Mouse (Mus musculus) G1E-ER4 (cell line): ENCODE measurements around the gene Fgfr2. TPM values are rescaled to one million over a fixed set of nuclear protein-coding genes. Genes with fewer than 3 reads are reported as not detected.

Experiments used
- GATA1 ChIP-seq: IDR thresholded peaks from one replicate; pipeline ENCODE4 v1.8.0; 2012; ENCODE audit warnings: low read length, inconsistent platforms
- polyA plus RNA-seq: library from polyadenylated mRNA; stranded (reverse); fragments of >175 nt; gene quantifications from 2 replicates; pipeline ENCODE4 v1.2.3, GENCODE M21; 2012

Fgfr2 gene
- polyA plus RNA-seq, 1 experiment = not detected

DNA sequence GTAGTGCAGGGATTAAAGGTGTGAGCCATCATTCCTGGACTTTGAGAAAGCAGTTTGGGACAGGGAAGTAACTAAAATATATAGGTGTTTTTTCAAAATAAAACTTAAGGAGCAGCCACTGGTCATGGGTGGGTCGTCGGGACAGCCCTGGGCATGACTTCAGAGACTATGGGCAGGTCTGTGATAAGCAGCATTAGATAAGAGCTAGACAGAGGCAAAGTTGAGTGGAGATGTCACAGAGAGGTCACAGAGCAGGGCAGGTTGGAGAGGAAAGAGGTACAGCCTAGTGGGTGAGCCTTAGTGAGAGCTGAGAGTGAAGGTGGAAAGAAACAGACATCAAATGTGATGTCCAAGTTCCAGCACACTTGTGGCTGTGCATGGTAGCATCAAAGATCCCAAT lies 2086.1 kb downstream of the Fgfr2 start:
- no peak for TF ChIP-seq GATA1

DNA sequence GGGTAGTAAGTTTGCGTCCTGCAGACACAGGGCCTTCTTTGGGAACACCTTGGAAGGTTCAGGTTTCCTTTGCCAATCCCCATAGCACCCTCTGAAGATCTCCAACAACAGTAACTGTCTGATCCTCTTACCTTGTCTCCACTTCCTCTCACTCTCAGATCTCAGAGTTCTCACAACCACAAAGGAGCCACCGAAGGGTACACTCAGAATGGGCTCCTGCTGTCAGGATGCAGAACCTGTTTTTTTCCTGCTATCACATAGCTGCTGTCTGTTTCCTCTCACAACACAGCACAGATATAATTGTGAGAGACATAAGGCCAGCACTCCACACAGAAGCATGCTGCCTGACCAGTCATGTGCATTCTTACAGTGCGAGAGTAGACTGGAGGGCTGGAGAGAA lies 2086.8 kb downstream of the Fgfr2 start:
- no peak for TF ChIP-seq GATA1

DNA sequence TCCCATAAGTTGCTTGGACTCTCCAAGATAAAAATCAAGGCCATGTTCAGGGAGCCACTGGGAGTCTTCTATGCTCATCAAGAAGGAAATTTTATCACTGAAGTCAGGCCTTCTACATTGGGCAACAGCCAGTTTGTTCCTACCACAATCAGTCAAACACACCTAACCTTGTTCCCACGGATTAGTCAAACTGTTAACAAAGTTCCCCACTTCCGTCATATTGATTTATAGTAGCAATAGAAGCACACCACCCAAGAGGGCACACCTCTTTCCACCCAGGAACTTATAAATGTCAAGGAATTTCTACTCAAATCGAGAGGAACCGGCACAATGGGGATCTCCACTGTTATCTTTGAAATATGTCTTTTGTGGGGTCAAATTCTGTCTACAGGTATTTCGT lies 2091.4 kb downstream of the Fgfr2 start, which contains the start of gene Dmbt1:
TSS of gene Dmbt1 (plus strand) at position 299 of the 400 bp plus-strand sequence.
- TF ChIP-seq GATA1 = no peak

DNA sequence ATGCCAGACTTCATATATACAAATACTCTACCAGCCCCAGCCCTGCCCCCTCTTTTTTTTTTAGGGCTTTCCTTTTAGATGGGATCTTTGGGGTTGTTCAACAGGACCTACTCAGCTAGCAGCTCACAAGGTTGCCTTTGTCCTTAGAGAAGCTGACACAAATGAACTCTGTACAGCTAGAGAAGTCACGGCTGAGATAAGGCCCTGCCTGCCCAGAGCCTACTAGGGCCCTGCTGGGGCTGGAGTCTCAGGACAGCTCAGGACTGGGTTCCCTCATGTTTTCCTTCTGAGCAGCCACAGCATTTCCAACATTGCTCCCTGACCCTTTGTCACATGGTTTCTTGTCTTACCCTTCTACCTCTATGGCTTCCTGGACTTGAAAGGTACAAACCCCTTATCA lies 2095.6 kb downstream of the Fgfr2 start:
- no peak for TF ChIP-seq GATA1

DNA sequence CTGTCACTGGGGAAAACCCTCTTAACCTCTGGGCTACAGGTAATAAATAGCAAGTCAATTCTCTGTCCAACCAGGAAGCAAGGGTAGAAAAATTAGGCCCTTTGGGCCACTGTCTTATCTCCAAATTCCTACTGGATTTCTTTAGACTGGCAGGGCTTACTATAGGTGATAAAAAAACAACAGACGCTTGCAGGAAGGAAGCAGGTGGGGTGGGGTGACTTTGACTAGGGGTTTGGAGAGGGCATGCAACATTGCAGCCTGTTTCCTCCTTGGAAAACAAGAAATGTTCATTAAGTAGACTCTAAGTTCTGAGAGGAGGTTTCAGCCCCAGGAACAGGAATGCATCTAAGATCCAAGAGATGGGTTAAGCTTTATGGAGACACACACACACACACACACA lies 2098.3 kb downstream of the Fgfr2 start:
- no peak for TF ChIP-seq GATA1

DNA sequence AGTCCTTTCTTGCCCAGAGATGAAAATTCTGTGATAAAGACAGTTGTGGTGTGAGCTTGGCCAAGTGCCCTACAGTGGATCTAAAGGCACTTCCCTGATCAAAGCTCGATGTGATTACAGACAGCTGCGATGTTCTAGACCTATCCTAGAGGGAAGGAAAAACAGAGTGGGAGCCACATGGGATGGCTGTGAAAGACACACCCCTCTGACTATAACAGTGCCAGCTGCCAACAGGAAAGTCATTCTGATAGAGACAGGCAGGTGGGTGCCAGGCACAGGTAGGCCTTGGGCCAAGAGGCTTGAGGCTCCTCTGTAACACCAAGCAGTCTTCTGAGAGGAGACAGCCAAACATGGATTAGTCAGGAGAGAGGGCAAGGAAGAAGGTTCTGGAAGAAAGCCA lies 2104.0 kb downstream of the Fgfr2 start:
- no peak for TF ChIP-seq GATA1

DNA sequence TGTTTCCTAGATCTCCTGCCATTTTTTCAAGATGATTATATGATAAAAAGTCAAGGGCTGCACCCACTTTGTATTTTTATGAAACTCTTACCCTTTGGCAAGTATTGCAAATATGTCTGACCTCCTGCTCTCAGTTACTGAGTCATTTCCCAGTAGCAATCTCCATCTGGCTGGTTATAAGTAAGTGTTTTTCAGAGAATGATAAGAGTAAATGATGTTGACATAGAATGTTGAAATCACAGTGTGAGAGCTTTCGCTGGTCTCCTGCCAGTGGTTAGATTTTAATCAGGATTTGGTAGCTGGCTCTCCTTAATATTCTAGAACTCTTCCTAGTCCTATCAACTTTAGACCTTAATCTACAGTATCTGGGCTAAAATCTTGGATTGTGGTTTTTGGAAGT lies 2111.2 kb downstream of the Fgfr2 start:
- TF ChIP-seq GATA1 = no peak

DNA sequence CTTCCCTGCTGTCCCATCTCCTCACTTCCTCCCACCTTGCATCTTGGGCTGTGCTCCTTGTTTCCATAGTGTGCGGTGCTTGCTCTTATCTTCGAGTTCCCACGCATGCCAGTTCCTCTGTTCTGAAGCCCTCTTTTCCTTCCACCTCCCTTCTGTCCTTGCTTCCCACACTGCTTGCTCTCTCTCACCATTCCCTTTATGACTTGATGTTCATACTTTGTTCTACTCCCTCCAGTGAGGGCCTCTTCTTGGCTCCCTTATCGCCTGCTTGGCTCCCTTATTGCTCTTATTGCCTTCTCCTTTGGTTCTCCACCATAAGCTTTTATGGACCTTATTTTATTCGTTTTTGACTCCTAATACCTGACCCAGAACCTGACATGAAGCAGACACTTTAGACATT lies 2114.0 kb downstream of the Fgfr2 start:
- no peak for TF ChIP-seq GATA1

DNA sequence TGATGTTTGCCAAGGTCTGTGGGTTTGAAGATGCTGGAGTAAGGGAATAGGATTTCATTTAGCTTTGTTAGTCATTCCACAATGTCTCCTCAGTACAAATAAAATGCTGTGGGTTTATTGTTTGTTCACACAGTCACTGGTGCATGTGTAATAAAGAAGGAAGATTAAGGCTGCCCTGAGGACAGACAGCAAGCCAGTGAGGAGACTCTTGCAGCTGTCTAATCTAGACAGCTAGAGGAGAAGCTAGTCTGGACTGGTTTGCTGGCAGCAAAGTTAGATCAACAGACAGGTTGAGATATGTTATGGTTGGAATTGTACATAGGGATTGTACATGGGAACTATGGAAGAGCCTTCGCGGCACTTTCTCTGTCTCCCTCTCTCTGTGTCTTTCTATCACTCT lies 2115.9 kb downstream of the Fgfr2 start:
- TF ChIP-seq GATA1 = no peak

DNA sequence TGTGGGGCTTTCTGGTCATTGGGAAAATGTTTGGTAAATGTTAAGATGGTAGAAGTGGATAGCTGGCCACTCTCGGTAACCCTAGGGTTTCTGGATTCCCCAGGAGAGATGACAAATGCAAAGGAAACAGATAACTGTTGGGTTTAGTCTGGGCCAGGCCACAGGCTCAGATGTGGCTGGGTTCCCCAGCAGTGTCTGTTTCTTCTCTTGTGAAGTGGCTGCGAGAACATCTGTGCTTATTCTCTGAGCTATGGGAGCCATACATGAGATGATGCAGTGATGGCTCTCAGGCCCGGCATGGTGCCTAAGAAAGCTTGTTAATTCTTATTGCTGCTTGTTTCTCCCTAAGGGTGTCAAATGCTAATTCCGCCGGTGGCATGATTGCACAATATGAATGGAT lies 2119.1 kb downstream of the Fgfr2 start:
- no peak for TF ChIP-seq GATA1

DNA sequence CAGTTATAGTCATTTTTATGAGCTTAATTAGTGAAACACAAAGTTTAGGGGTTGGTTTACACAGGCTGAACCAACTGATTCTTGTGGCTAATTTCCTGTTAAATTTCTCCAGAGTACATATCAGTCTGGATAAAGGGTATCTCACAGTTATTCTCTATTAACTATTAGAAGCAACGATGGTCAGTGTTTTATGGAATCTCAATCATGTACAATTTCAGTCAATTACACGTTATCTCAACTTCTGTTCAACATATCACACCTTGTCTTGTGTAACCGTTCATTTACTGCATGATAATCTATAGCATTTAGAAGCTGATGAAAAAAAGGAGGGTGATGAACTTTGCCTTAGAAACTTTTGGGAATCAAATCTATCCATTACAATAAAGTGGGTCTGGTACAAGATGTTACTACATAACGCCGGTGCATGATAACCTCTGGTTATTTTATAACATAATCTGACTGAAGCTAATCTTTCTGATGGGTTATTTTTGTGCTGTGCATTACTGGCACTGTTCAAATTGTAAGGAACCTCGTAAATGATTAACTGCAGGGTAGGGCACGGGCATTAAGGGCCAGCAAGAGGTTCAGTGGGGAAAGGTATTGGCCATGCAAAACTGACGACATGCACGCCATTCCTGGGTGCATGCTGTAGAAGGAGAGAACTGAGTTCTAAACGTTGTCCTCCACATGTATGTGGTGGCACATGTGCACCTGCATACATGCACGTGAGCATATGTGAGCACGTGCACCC lies 2121.0 kb downstream of the Fgfr2 start:
- no peak for TF ChIP-seq GATA1

DNA sequence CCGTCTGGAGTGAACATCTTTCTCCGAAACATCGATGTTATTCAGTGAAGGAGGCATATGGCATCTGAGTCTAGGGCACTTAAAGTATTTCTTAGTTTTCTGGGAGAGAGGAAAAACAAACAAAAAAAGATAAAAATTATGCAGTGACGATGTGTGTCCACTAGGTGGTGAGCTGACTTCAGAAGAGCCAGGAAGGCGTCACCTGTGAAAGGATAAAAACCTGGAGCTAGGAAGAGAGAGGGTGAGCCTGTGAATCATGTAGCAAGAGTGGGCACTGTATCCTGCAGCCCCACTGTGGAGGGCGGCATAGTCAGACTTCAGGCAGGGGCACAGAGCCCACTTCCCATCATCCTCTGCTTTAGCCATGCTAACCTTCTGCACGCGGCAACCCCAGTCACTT lies 2129.2 kb downstream of the Fgfr2 start:
- no peak for TF ChIP-seq GATA1

DNA sequence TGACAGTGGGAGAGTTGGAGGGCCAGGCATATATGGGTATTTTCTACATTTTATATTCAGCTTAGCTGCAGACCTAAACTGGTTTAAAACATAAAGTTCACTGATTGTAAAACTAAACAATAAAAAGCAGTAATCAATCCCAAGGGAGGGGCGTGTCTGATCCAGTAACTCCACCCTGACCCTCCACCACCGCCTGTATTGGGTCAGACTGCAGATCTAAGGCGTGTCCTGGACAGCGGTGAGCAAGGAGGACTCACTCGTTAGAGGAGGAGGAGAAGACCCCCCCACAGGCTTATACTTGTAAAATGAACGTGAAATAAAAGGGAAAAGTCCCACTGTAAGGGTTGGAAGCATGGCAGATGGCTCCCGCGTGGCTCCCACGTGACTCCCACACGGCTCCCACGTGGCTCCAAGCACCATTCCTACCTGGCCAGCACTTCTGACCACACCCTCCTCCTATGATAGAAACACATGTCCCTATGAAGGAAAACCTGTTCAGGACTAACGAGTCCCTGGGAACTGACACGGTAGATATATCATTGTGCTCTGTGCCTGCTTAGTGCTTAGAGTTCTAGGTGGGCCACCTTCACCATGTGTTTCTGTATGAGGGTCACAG lies 2131.9 kb downstream of the Fgfr2 start:
- no peak for TF ChIP-seq GATA1

DNA sequence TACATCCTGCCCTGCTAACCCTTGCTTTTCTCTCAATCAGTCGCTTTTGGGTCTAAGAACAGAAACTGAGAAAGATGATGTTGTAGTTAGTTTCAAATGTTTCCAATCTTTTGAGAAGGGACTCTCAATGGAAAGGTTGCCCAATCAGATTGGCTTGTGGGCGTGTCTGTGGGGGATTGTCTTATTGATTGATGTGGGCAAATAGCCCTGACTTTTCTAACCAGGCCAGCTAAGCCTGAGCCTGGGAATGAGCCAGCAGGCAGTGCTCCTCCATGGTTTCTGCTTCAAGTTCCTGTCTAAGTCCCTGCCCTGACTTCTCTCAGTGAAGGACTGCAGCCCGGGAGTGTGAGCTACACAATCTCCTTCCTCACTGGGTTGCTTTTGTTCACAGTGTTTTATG lies 2133.8 kb downstream of the Fgfr2 start:
- no peak for TF ChIP-seq GATA1

DNA sequence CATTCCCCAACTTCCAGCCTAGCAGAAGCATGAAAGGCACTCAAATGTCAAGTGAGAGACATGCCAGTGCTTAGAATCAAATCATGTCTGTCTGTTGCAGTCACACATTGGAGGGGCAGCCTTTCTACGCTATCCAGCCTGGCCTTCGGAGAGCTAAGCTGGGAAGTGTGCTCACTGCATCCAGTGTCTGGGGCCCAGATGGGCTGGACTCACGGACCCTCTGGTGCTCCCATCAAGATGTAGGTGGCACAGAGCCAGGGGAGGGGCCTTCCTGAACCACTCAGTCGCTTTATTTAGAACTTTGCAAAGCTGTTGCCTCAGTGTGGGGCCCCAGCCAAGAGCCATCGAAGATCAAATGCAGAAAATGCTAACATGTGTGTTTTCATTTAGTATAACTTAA lies 2135.0 kb downstream of the Fgfr2 start:
- TF ChIP-seq GATA1 = no peak

DNA sequence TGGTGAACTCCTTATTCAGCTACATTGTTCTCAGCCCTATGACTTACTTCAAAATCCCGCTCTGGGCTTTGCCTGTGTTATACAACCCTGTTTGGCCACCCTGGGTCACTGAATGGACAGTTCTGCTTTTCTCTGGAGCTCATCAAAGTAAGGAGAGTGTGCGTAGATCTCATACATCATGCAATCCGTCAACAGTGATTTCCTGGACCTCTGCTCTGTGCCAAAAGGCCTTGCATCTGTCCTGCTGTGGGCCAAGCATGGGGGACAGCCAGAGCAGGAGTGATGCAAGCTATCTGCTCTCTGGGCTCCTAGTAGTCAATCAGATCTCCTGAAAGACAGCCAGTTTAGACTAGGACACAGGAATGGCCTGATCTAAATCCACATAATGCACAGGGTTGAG lies 2137.4 kb downstream of the Fgfr2 start:
- no peak for TF ChIP-seq GATA1

DNA sequence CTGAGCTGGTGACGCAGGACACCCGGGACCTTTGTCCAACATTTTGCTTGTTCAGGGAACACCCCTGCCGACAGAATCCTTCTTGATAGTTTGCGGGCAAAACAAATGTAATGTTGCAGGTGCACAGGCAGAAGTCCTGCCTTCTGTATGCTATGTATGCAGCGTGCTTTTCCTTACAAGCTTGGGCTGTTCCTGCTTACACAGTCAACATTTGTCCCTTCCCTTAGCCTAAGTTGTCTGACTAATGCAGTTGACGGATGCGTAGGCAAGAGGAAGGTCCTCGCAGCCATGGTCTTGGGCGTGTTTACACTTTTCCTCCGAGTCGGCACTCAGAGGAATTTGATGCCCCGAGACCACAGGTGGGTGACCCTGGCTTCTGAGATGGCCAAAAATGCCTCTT lies 2138.0 kb downstream of the Fgfr2 start:
- no peak for TF ChIP-seq GATA1
